Mouse (Mus musculus) embryonic fibroblast, embryonic 13.5 days (primary cell): ENCODE measurements around the gene Kcnh8. TPM values are rescaled to one million over a fixed set of nuclear protein-coding genes. Genes with fewer than 3 reads are reported as not detected.

Experiments used
- H3K27ac ChIP-seq: 2 replicates; pipeline ENCODE4 v1.5.1; 2012; ENCODE audit warnings: low read length, control low read depth, inconsistent platforms; ENCODE audit not compliant: insufficient read depth
- H3K4me1 ChIP-seq: 2 replicates; pipeline ENCODE4 v1.6.1; 2011; ENCODE audit warnings: low read length; ENCODE audit not compliant: control insufficient read depth, insufficient read depth
- H3K4me3 ChIP-seq: 2 replicates; pipeline ENCODE4 v1.5.1; 2011; ENCODE audit warnings: mild to moderate bottlenecking, control low read depth, low read length; ENCODE audit not compliant: insufficient read depth
- CTCF ChIP-seq: IDR thresholded peaks from 2 replicates; pipeline ENCODE4 v1.5.1; 2011; ENCODE audit warnings: mild to moderate bottlenecking, control low read depth, low read length, moderate library complexity, borderline replicate concordance; ENCODE audit not compliant: insufficient read depth
- POLR2A ChIP-seq: IDR thresholded peaks from 2 replicates; pipeline ENCODE4 v1.6.1; 2011; ENCODE audit warnings: low read depth, mild to moderate bottlenecking, control low read depth, low read length, moderate library complexity
- polyA plus RNA-seq: library from polyadenylated mRNA; stranded (reverse); fragments of >200 nt; gene quantifications from 2 replicates; pipeline ENCODE4 v1.2.4, GENCODE M21; 2011; ENCODE audit warnings: low read depth; ENCODE audit not compliant: missing spikeins, insufficient read length

The Kcnh8 gene
- polyA plus RNA-seq, 1 experiment, result not detected

DNA sequence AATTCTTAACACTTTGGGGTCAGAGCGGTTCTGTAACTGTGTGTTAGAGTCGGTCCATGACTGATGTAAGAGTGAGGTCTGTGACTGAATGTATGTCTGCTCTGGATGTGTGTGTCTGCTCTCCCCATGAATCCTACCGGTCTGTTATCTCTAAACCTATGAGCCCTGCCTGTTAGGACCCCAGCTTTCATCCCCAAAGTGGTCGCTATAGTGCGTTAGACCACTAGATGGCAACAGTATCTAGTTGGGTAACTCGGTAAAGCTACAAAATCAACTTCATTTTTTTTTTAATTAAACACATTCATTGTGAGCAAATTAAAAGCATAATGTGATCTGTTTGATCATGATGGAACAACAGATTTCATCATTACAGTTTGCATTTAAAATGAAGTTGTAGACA, 202.0 kb downstream of the Kcnh8 start:
- no peak overlapping the region for H3K27ac ChIP-seq
- H3K4me1 ChIP-seq, result no peaks in the 10 kb centered on the region
- H3K4me3 ChIP-seq, result no peak overlapping the region
- TF ChIP-seq CTCF (no peak), POLR2A (no peak)

GRCm38 (mm10) chr17:52810773-52811172, 208.3 kb downstream of the Kcnh8 start:
- H3K27ac ChIP-seq, result peak overlapping the region; percentile 73; the same call in 1 of the 2 replicates
- no peaks in the 10 kb centered on the region for H3K4me1 ChIP-seq
- H3K4me3 ChIP-seq, result no peak overlapping the region
- TF ChIP-seq POLR2A (no peak), CTCF (no peak)

DNA sequence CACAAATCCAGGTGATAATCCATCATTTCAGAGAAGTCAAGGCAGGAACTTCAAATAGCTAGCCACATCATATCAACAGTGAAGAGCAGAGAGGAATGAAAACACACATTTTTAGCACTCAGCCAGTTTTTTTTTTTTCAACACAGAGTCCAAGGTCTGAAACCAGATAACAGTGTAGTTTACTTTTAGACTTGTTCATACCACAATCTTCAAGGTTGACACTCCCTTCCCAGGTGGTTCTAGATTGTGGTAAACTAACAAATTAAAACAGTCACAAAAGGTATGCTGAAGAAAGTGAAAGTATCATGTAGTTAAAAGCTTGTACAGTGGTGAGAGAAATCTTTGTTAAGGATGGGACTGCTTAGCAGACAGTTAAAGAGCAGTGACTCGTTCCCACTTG, 216.5 kb downstream of the Kcnh8 start:
- H3K4me3 ChIP-seq, result no peak overlapping the region
- no peak for TF ChIP-seq CTCF
- TF ChIP-seq POLR2A, result no peak
- no peak overlapping the region for H3K27ac ChIP-seq
- no peaks in the 10 kb centered on the region for H3K4me1 ChIP-seq

- H3K4me3 ChIP-seq, result no peak overlapping the region
- TF ChIP-seq CTCF, result no peak
- TF ChIP-seq POLR2A, result no peak
- H3K4me1 ChIP-seq, result no peaks in the 10 kb centered on the region
- H3K27ac ChIP-seq, result no peak overlapping the region
Measured at GRCm38 (mm10) chr17:52829678-52830077, 227.2 kb downstream of the Kcnh8 start.

DNA sequence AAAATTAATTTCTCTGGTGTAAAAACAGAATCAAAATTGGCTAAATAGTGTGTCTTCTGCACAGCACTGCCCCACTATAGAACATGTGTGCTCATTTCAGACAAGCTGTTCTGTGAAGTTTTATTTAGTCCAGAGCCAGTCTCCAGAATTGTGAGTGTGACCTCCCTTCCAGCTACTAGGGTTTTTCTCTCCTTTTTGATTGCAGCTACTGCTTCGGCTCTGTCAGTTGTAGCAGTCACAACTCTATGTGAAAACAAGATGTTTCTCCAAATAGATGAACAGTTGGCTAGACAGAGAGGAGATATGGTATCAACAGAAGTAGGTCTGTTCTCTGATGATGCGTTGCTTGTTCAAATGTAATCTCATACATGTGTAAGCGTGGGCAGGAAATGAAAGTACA, 270.7 kb downstream of the Kcnh8 start:
- no peak for TF ChIP-seq POLR2A
- TF ChIP-seq CTCF, result no peak
- Histone ChIP-seq H3K27ac (no peak overlapping the region), H3K4me3 (no peak overlapping the region), H3K4me1 (no peaks in the 10 kb centered on the region)

DNA sequence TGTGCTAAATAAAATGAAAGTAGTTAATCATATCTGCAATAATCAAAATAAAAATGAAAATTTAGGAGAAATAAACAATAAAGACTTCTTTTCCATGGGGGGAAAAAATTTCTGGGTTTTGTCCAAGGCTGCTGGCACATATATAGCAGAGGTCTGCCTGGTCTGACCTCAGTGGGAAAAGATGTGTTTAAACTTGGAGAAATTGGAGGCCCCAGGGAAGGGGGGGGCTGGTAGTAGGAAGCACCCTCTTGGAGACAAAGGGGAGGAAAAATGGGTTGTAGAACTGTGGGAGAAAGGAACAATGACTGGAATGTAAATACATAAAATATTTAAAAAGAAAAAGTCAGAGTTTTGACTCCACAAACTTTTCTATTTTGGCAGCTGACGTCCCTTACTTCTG, 276.5 kb downstream of the Kcnh8 start:
- Histone ChIP-seq H3K27ac (no peak overlapping the region), H3K4me1 (no peaks in the 10 kb centered on the region), H3K4me3 (no peak overlapping the region)
- TF ChIP-seq CTCF, result no peak
- TF ChIP-seq POLR2A, result no peak

DNA sequence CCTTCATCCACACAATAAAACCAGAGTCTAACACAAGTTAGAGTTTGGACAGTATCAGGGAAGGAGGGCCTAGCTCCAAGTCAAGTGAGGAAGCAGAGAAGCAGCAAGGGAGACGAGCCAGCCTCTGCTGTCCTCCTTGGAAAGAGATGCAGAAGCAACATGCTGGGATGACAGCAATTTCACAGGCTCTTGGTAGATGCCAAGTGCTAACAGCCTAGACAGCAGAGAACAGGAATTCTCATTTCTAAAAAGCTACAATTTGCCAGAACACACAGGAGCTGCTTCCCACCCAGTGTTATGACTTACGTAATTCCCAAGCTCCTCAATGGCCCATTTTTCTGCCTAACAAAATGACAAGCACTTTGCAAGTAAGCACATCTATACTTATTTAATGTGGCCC, 277.5 kb downstream of the Kcnh8 start:
- no peak for TF ChIP-seq POLR2A
- TF ChIP-seq CTCF, result no peak
- H3K27ac ChIP-seq, result no peak overlapping the region
- H3K4me1 ChIP-seq, result no peaks in the 10 kb centered on the region
- H3K4me3 ChIP-seq, result no peak overlapping the region

- H3K27ac ChIP-seq, result no peak overlapping the region
- no peaks in the 10 kb centered on the region for H3K4me1 ChIP-seq
- no peak overlapping the region for H3K4me3 ChIP-seq
- no peak for TF ChIP-seq CTCF
- no peak for TF ChIP-seq POLR2A
Measured at GRCm38 (mm10) chr17:52885210-52885609, 282.7 kb downstream of the Kcnh8 start.

DNA sequence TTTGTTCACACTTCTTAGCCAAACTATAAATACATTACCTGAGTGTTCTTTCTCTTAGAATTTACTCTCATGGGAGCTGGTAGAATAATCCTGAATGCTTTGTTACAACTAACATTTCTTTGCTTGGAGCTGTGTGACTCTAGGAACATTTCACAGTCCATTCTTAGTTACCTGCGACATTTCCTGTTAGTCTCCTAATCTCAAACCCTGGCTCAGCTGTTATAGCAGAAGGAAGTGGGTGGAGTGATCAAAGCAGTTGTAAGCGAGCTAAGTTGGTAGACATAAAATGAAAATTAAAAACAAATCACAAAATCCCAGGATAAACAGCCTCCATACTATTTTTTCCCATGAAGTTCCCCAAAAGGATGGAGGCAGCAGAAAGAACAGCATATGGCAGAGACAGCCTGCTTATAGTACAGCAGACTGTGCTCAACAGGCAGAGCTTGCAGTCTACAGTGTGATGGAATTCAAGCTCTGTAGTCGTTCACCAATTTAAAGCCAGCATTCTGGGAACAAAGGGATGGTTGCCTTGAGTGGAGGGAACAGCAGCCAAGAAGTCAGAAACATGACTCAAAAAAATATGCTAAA, 318.1 kb downstream of the Kcnh8 start:
- Histone ChIP-seq H3K27ac (no peak overlapping the region), H3K4me3 (no peak overlapping the region), H3K4me1 (no peaks in the 10 kb centered on the region)
- TF ChIP-seq CTCF (no peak), POLR2A (no peak)

DNA sequence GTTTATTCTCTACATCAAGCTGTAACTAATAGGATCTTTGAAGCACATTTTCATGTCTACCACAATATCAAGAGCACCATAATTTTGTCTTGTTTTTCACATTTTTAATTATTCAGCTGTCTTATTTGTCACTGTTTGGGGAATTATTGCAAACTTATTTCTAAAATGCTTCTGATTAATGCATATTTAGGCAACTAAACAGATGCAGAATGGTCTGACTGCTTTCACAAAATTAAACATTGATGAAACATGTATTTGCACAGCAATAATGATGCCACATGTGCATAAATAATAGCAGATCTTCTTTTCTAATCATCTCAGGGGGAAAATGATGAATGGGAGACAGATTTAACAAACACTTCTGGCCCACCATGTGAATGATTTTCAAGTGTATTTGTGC, 341.5 kb downstream of the Kcnh8 start:
- no peak overlapping the region for H3K4me3 ChIP-seq
- TF ChIP-seq CTCF, result no peak
- no peak for TF ChIP-seq POLR2A
- no peak overlapping the region for H3K27ac ChIP-seq
- no peaks in the 10 kb centered on the region for H3K4me1 ChIP-seq

GRCm38 (mm10) chr17:52972735-52973134, 370.2 kb downstream of the Kcnh8 start:
- no peaks in the 10 kb centered on the region for H3K4me1 ChIP-seq
- no peak for TF ChIP-seq POLR2A
- no peak for TF ChIP-seq CTCF
- H3K27ac ChIP-seq, result no peak overlapping the region
- H3K4me3 ChIP-seq, result no peak overlapping the region
